In the genomic region with DNA sequence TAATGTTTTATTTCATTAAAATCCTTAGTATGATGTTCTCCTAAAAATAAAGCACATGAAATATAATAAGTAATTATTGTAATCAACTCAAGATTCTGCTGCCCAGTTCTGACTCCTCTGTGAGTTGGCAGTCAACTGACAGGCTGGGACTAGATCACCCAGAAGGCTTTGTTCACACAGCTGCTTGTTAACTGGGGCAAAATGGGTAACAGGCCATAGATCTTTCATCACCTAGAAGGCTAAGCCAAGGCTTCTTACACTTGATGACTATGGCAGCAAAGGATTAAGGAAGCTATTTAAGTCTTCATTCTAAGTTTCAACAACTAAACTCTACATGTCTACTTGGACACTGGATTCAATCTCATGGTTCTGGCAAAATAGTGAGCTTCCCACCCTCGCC, we compare ENCODE assay signal across 20 mouse cellular contexts.
DNase-seq lines count a peak whose midpoint lies in the region; ATAC-seq lines count a peak whose summit lies in the region.
"Had no signal": no experiment of that assay in that cellular context is flagged by ENCODE, and none has a peak within 500 bp of the region (broad histone marks: within the 10 kb centered on the region; RNA-seq: fewer than 3 reads in every experiment).

No protein-coding gene starts in this region.

- WGBS in lung, embryonic 15.5 days: 59% methylated on average over 1 of the region's 1 CpGs

- no peak overlapping the region for H3K9ac ChIP-seq in lung, embryonic 15.5 days
- H3K9ac ChIP-seq: heart, embryonic 13.5 days; hindbrain, embryonic 13.5 days; liver, postnatal 0 days; neural tube, embryonic 15.5 days had no signal

- H3K27ac ChIP-seq in lung, embryonic 15.5 days: no peak overlapping the region
- H3K27ac ChIP-seq: heart, embryonic 13.5 days; hindbrain, embryonic 13.5 days; midbrain, embryonic 10.5 days; neural tube, embryonic 15.5 days had no signal

- H3K4me2 ChIP-seq in lung, embryonic 15.5 days: no peak overlapping the region
- H3K4me2 ChIP-seq: heart, embryonic 13.5 days; hindbrain, embryonic 13.5 days; neural tube, embryonic 15.5 days had no signal

- H3K4me3 ChIP-seq in lung, embryonic 15.5 days: no peak overlapping the region
- H3K4me3 ChIP-seq: heart, embryonic 13.5 days; hindbrain, embryonic 13.5 days; midbrain, embryonic 10.5 days; neural tube, embryonic 15.5 days had no signal

- H3K36me3 ChIP-seq in lung, embryonic 15.5 days: no peaks in the 10 kb centered on the region
- H3K36me3 ChIP-seq: heart, embryonic 13.5 days; hindbrain, embryonic 13.5 days; midbrain, embryonic 10.5 days; neural tube, embryonic 15.5 days had no signal

- H3K27me3 ChIP-seq in lung, embryonic 15.5 days: no peaks in the 10 kb centered on the region
- H3K27me3 ChIP-seq: heart, embryonic 13.5 days; hindbrain, embryonic 13.5 days; neural tube, embryonic 15.5 days had no signal

- peak; percentile 87; the same call in 1 of the 2 replicates for ATAC-seq in lung, embryonic 15.5 days (ENCODE audit: borderline replicate concordance, extremely low read depth, low FRiP score, low TSS enrichment)
- no peak for ATAC-seq in inflammation-experienced regulatory T-cells, adult 6 months
- ATAC-seq: activated CD4-positive, CD25-positive, alpha-beta regulatory T cell, adult 4 months; intestine, embryonic 16.5 days; liver, postnatal 0 days had no signal

- DNase-seq in adrenal gland, postnatal 10 days: peak; percentile 18
- no peak for DNase-seq in adrenal gland, adult 18-20 months (ENCODE audit: low spot score in 2 of 2)
- DNase-seq in gastrocnemius, postnatal 14 days: peak; percentile 4
- no peak for DNase-seq in gastrocnemius, postnatal 25 days
- peak; percentile 61 for DNase-seq in 3T3-L1 (ENCODE audit: low read depth, low spot score)
- no peak for DNase-seq in left cerebral cortex, postnatal 10 days (ENCODE audit: extremely low spot score in 1 of 2, low spot score in 2 of 2)
- DNase-seq: cerebellum, adult 11 months; cerebellum, postnatal 36 days; kidney, postnatal 10 days; liver, postnatal 0 days; right cerebral cortex, adult 18-20 months; thymus, postnatal 25 days had no signal

- H3K9me3 ChIP-seq in lung, embryonic 15.5 days: no peaks in the 10 kb centered on the region
- H3K9me3 ChIP-seq: heart, embryonic 13.5 days; hindbrain, embryonic 13.5 days; midbrain, embryonic 10.5 days; neural tube, embryonic 15.5 days had no signal

- H3K4me1 ChIP-seq in lung, embryonic 15.5 days: no peaks in the 10 kb centered on the region; the same call in 1 of the 2 replicates
- H3K4me1 ChIP-seq: hindbrain, embryonic 13.5 days; midbrain, embryonic 10.5 days; neural tube, embryonic 15.5 days had no signal

- intact Hi-C loops in gastrocnemius, postnatal 14 days (cut with DNase I; ENCODE audit: low total_unique reads): no loop called here
- intact Hi-C loops in left cerebral cortex, postnatal 10 days (cut with DNase I): no loop called here

Comparison
In these comparisons a context has a peak if more than half of its experiments do, and no peak if none do; other contexts are left out.
1. DNase-seq: peak in adrenal gland, postnatal 10 days (single experiment), gastrocnemius, postnatal 14 days (single experiment) and 3T3-L1 (single experiment); none in adrenal gland, adult 18-20 months (0 of 2), gastrocnemius, postnatal 25 days (single experiment) and left cerebral cortex, postnatal 10 days (0 of 2).